Mouse (Mus musculus) MEL (cell line): ENCODE measurements around the gene Adgrg6. TPM values are rescaled to one million over a fixed set of nuclear protein-coding genes. Genes with fewer than 3 reads are reported as not detected.

Experiments
- DNase-seq: peaks from one replicate; pipeline ENCODE4 v3.0.0; 2011; ENCODE audit warnings: low read depth, low spot score
- H3K27ac ChIP-seq: 2 replicates; pipeline ENCODE4 v1.5.1; 2012; ENCODE audit warnings: low read depth, mild to moderate bottlenecking, control low read depth, low read length, moderate library complexity; ENCODE audit not compliant: control insufficient read depth
- H3K27me3 ChIP-seq, 2 experiments: fragments of 150-350 bp in 1 of 2; sonication (generic) in 1 of 2; 2 replicates each; pipeline ENCODE4 v1.6.1; 2012; ENCODE audit warnings: low read length in 2 of 2, mild to moderate bottlenecking in 2 of 2, improper control_type of control experiment in 1 of 2, moderate library complexity in 1 of 2; ENCODE audit not compliant: insufficient read depth in 2 of 2, control insufficient read depth in 1 of 2
- H3K36me3 ChIP-seq, 2 experiments: 2 replicates each; pipeline ENCODE4 v1.6.1; 2012 to 2014; ENCODE audit warnings: low read length in 2 of 2, improper control_type of control experiment in 1 of 2, inconsistent platforms in 1 of 2, mild to moderate bottlenecking in 1 of 2; ENCODE audit not compliant: insufficient read depth in 2 of 2, control insufficient read depth in 1 of 2
- H3K4me1 ChIP-seq, 2 experiments: fragments of 150-350 bp in 1 of 2; sonication (generic) in 1 of 2; 2 replicates each; pipeline ENCODE4 v1.6.1; 2012; ENCODE audit warnings: low read length in 2 of 2, improper control_type of control experiment in 1 of 2, mild to moderate bottlenecking in 1 of 2; ENCODE audit not compliant: insufficient read depth in 2 of 2, control insufficient read depth in 1 of 2
- H3K4me3 ChIP-seq, 2 experiments: fragments of 150-350 bp in 1 of 2; sonication (generic) in 1 of 2; 2 replicates each; pipeline ENCODE4 v1.5.1; 2012; ENCODE audit warnings: low read depth in 2 of 2, low read length in 2 of 2, mild to moderate bottlenecking in 2 of 2, moderate library complexity in 2 of 2, control low read depth in 1 of 2, improper control_type of control experiment in 1 of 2; ENCODE audit not compliant: control insufficient read depth in 1 of 2, insufficient read depth in 1 of 2
- H3K79me2 ChIP-seq: 2 replicates; pipeline ENCODE4 v1.6.1; 2012; ENCODE audit warnings: mild to moderate bottlenecking, low read length, moderate library complexity; ENCODE audit not compliant: control insufficient read depth, poor library complexity, insufficient read depth
- H3K9ac ChIP-seq: 2 replicates; pipeline ENCODE4 v1.6.1; 2012; ENCODE audit warnings: low read depth, mild to moderate bottlenecking, control low read depth, low read length, moderate library complexity; ENCODE audit not compliant: control insufficient read depth, poor library complexity, severe bottlenecking
- H3K9me3 ChIP-seq: fragments of 150-350 bp; sonication (generic); replicated peaks from 2 replicates; pipeline ENCODE4 v1.6.1; 2012; ENCODE audit warnings: mild to moderate bottlenecking, low read length, improper control_type of control experiment, moderate library complexity; ENCODE audit not compliant: insufficient read depth
- BHLHE40 ChIP-seq: IDR thresholded peaks from 2 replicates; pipeline ENCODE4 v1.6.1; 2012; ENCODE audit warnings: low read depth, mild to moderate bottlenecking, inconsistent platforms, low read length, improper control_type of control experiment, borderline replicate concordance
- CHD2 ChIP-seq: IDR thresholded peaks from 2 replicates; pipeline ENCODE4 v1.6.1; 2011; ENCODE audit warnings: low read length, improper control_type of control experiment
- CTCF ChIP-seq, 3 experiments: IDR thresholded peaks in 2 of 3; conservative IDR thresholded peaks in 1 of 3; 2 replicates each; pipeline ENCODE4 v1.5.1; 2011 to 2012; ENCODE audit warnings: low read length in 3 of 3, low read depth in 2 of 3, mild to moderate bottlenecking in 2 of 3, improper control_type of control experiment in 1 of 3, inconsistent platforms in 1 of 3, mixed read lengths in 1 of 3, moderate library complexity in 1 of 3; ENCODE audit not compliant: control insufficient read depth in 1 of 3, insufficient read depth in 1 of 3, poor library complexity in 1 of 3, severe bottlenecking in 1 of 3
- E2F4 ChIP-seq: IDR thresholded peaks from 2 replicates; pipeline ENCODE4 v1.6.1; 2011; ENCODE audit warnings: low read depth, low read length, improper control_type of control experiment, borderline replicate concordance
- ELF1 ChIP-seq: IDR thresholded peaks from 2 replicates; pipeline ENCODE4 v1.6.1; 2014; ENCODE audit warnings: low read depth, mild to moderate bottlenecking, inconsistent platforms, low read length, improper control_type of control experiment, moderate library complexity
- GABPA ChIP-seq: IDR thresholded peaks from 2 replicates; pipeline ENCODE4 v1.6.1; 2012; ENCODE audit warnings: low read depth, mild to moderate bottlenecking, inconsistent platforms, low read length, improper control_type of control experiment, moderate library complexity
- GATA1 ChIP-seq: IDR thresholded peaks from 2 replicates; pipeline ENCODE4 v1.6.1; 2011; ENCODE audit warnings: low read depth, low read length, improper control_type of control experiment
- JUND ChIP-seq: IDR thresholded peaks from 2 replicates; pipeline ENCODE4 v1.6.1; 2011; ENCODE audit warnings: low read depth, mild to moderate bottlenecking, improper control_type of control experiment, low read length
- MEF2A ChIP-seq: IDR thresholded peaks from 2 replicates; pipeline ENCODE4 v1.6.1; 2014; ENCODE audit warnings: low read depth, mild to moderate bottlenecking, inconsistent platforms, low read length, improper control_type of control experiment; ENCODE audit not compliant: poor library complexity, insufficient replicate concordance, severe bottlenecking; ENCODE audit errors: extremely low read depth
- POLR2AphosphoS2 ChIP-seq: IDR thresholded peaks from 2 replicates; pipeline ENCODE4 v1.6.1; 2011; ENCODE audit warnings: low read length, improper control_type of control experiment
- POLR2AphosphoS5 ChIP-seq: IDR thresholded peaks from 2 replicates; pipeline ENCODE4 v1.6.1; 2012; ENCODE audit warnings: low read depth, borderline replicate concordance, mild to moderate bottlenecking, inconsistent platforms, low read length, moderate library complexity, mixed read lengths
- RAD21 ChIP-seq: IDR thresholded peaks from 2 replicates; pipeline ENCODE4 v1.6.1; 2011; ENCODE audit warnings: mild to moderate bottlenecking, low read depth, low read length, improper control_type of control experiment
- TAL1 ChIP-seq: IDR thresholded peaks from 2 replicates; pipeline ENCODE4 v1.6.1; 2012; ENCODE audit warnings: mild to moderate bottlenecking, inconsistent platforms, low read length, moderate library complexity, mixed read lengths
- UBTF ChIP-seq: IDR thresholded peaks from 2 replicates; pipeline ENCODE4 v1.6.1; 2012; ENCODE audit warnings: low read depth, mild to moderate bottlenecking, inconsistent platforms, low read length, improper control_type of control experiment, moderate library complexity, borderline replicate concordance; ENCODE audit not compliant: insufficient read depth
- USF1 ChIP-seq: IDR thresholded peaks from 2 replicates; pipeline ENCODE4 v1.6.1; 2014; ENCODE audit warnings: low read depth, mild to moderate bottlenecking, inconsistent platforms, low read length, improper control_type of control experiment, moderate library complexity
- polyA plus RNA-seq, 2 experiments: library from polyadenylated mRNA; stranded (reverse) in 1 of 2; unstranded in 1 of 2; fragments of >175 nt in 1 of 2; fragments of >200 nt in 1 of 2; gene quantifications; 2 replicates each; pipeline versions ENCODE4 v1.2.1 to v1.2.4; 2012; ENCODE audit warnings: low replicate concordance in 2 of 2, low read depth in 1 of 2; ENCODE audit not compliant: insufficient read length in 2 of 2, insufficient read depth in 1 of 2, missing spikeins in 1 of 2
- total RNA-seq: library from RNA; depleted of rRNA; stranded (reverse); fragments of 300-350 nt; gene quantifications from 2 replicates; pipeline ENCODE4 v1.2.3, GENCODE M21; 2012

The Adgrg6 gene
- total and polyA plus RNA-seq, 3 experiments, result not detected

DNA sequence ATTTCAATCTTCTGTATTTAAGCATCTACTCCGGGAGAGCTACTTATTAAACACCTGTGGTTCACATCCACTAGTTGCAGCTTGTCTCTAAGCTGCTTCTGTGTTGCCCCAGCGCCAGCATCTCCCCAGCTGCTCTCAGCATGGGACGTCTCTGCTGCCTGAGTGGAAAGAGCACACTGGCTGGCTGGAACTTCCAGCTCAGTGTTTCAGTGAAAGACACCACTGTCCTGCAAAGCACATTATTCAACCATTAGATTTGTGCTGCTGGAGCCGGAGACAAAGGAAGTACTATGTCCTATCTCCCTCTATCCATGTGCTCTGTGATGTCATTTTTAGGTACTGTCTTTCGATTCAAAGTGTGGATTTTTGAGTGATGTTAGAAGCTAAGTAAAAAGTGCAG, 63.0 kb downstream of the Adgrg6 start:
- TF ChIP-seq GABPA (no peak), USF1 (no peak), UBTF (no peak), ELF1 (no peak), E2F4 (no peak), CHD2 (no peak)
- H3K4me1 ChIP-seq, result no peaks in the 10 kb centered on the region; a peak in 1 of 4 replicates
- no peak overlapping the region for H3K9ac ChIP-seq
- no peaks in the 10 kb centered on the region for H3K9me3 ChIP-seq
- no peaks in the 10 kb centered on the region for H3K79me2 ChIP-seq
- no peak overlapping the region for H3K27ac ChIP-seq
- H3K36me3 ChIP-seq, result no peaks in the 10 kb centered on the region
- H3K4me3 ChIP-seq, result no peak overlapping the region
- no peaks in the 10 kb centered on the region for H3K27me3 ChIP-seq
- no peak for DNase-seq

DNA sequence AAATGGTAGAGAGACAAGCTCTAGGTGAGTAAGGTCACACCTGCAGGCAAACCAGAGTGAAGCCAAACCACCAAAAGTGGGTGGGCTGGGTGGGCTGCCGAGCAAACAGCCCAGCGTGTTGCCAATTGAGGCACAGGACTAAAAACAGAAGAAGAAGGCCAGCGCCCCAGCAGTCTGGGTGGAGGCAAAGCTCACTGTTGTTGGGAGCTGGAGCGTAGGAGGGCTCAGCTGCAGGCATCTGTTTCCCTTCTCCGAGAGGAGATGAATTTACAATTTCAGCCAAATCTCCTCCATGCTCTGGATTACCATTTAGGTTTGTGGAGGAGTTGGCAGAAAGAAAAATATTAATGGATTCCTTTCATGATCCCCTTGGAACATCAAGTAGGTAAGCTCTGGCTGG, 64.5 kb downstream of the Adgrg6 start:
- no peaks in the 10 kb centered on the region for H3K9me3 ChIP-seq
- H3K27ac ChIP-seq, result no peak overlapping the region
- TF ChIP-seq MEF2A (no peak), TAL1 (no peak), POLR2AphosphoS5 (no peak), POLR2AphosphoS2 (no peak), JUND (no peak), CHD2 (no peak), BHLHE40 (no peak), E2F4 (no peak)
- H3K27me3 ChIP-seq, result no peaks in the 10 kb centered on the region
- DNase-seq, result no peak
- H3K4me1 ChIP-seq, result no peaks in the 10 kb centered on the region; a peak in 1 of 4 replicates
- no peak overlapping the region for H3K4me3 ChIP-seq
- H3K36me3 ChIP-seq, result no peaks in the 10 kb centered on the region
- H3K9ac ChIP-seq, result no peak overlapping the region
- no peaks in the 10 kb centered on the region for H3K79me2 ChIP-seq

DNA sequence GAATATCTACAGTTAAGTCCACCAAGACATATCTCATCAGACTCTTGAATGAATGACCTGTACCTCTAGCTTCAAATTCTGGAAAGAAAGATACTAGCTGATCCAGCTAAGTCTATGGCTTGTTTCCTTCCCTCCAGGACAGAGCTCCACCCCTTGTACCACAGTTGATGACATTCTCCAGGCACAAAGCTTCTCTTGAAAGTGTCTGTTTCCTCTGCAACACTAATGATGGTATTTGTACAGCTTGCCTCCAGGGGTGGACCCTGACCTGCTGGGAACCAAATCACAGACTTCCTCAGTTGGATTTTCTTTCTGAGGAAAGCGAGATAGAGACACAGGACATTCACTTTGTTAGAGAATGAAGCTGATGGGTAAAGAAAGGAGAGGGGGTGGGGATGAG, 69.1 kb downstream of the Adgrg6 start:
- no peak overlapping the region for H3K27ac ChIP-seq
- TF ChIP-seq RAD21 (no peak), ELF1 (no peak), GATA1 (no peak), TAL1 (no peak), MEF2A (no peak), CTCF (IDR thresholded peaks at IDR 0.05 in 2 of 3, conservative IDR thresholded peaks at IDR 0.05 in 1 of 3; ENCODE audit: control insufficient read depth in 1 of 3, insufficient read depth in 1 of 3, low read depth in 2 of 3, low read length in 3 of 3, poor library complexity in 1 of 3, severe bottlenecking in 1 of 3) (no peak)

More for the DNA sequence above, 69.1 kb downstream of the Adgrg6 start:
- no peaks in the 10 kb centered on the region for H3K27me3 ChIP-seq
- no peak overlapping the region for H3K4me3 ChIP-seq
- H3K36me3 ChIP-seq, result no peaks in the 10 kb centered on the region
- no peaks in the 10 kb centered on the region for H3K79me2 ChIP-seq
- no peaks in the 10 kb centered on the region for H3K4me1 ChIP-seq
- no peak overlapping the region for H3K9ac ChIP-seq
- DNase-seq, result no peak
- H3K9me3 ChIP-seq, result no peaks in the 10 kb centered on the region
